Mouse (Mus musculus): ENCODE measurements around the gene Arl6. TPM values are rescaled to one million over a fixed set of nuclear protein-coding genes. Genes with fewer than 3 reads are reported as not detected.

Arl6 gene
- polyA plus RNA-seq, 1 experiment from 2014 or later = 57.0 TPM

Other genes with a start within 250 kb of the Arl6 start
- 0.08 TPM in 1 of 2 replicates, not detected in the other for gene Gabrr3, start 232.1 kb downstream of the Arl6 start, polyA plus RNA-seq (2014; fragmentation: Nextera tagmentation; extraction: Ambion mirVana)
- 10.6 and 12.3 TPM in 2 replicates for gene Riox2, start 167.6 kb downstream of the Arl6 start, polyA plus RNA-seq (2014; fragmentation: Nextera tagmentation; extraction: Ambion mirVana)
- 2.1 and 3.1 TPM in 2 replicates for gene Crybg3, start 38.4 kb downstream of the Arl6 start, polyA plus RNA-seq (2014; fragmentation: Nextera tagmentation; extraction: Ambion mirVana)

Data from midbrain, embryonic 14.5 days (tissue).